Mouse (Mus musculus) heart, postnatal 25 days (tissue): ENCODE results near the gene Rgs13. TPM values are rescaled to one million over a fixed set of nuclear protein-coding genes. Genes with fewer than 3 reads are reported as not detected.

Source experiments
- DNase-seq: peaks from one replicate; pipeline ENCODE4 v3.0.0; 2022; ENCODE audit warnings: low spot score
- intact Hi-C: fragments of 180-260 bp; cut with DNase I; formaldehyde crosslinking; loops from one replicate; pipeline ENCODE4 v1.15.1; 2025
- total RNA-seq, 2 experiments: library from RNA; stranded (reverse); gene quantifications; 2 replicates each; pipeline ENCODE4 v1.2.3; 2021

Gene Rgs13
- total RNA-seq, result not detected

GRCm38 (mm10) chr1:144177166-144177565 lies at the start of gene Rgs13:
Gene Rgs13, minus strand, starts transcription at chr1:144177372.
- intact Hi-C loops, result no loop called here

GRCm38 (mm10) chr1:144215230-144215629 lies 38.1 kb upstream of the Rgs13 start:
- intact Hi-C loops, result no loop called here

More at GRCm38 (mm10) chr1:144177166-144177565, at the start of gene Rgs13:
- no peak for DNase-seq

GRCm38 (mm10) chr1:144210912-144211311 lies 33.7 kb upstream of the Rgs13 start:
- intact Hi-C loops, result no loop called here
- no peak for DNase-seq

More at GRCm38 (mm10) chr1:144215230-144215629, 38.1 kb upstream of the Rgs13 start:
- DNase-seq, result no peak

- intact Hi-C loops, result loop anchor here (5.0 kb wide), 2 partner anchors 189 to 404 kb away; no protein-coding TSS in a partner anchor
Observed at GRCm38 (mm10) chr1:144206281-144207061, 29.3 kb upstream of the Rgs13 start.

GRCm38 (mm10) chr1:144204766-144205165 lies 27.6 kb upstream of the Rgs13 start:
- DNase-seq, result no peak
- intact Hi-C loops, result loop anchor here (5.0 kb wide), 2 partner anchors 187 to 402 kb away; no protein-coding TSS in a partner anchor

More at GRCm38 (mm10) chr1:144206281-144207061, 29.3 kb upstream of the Rgs13 start:
- DNase-seq, result no peak

GRCm38 (mm10) chr1:144202939-144203338 lies 25.8 kb upstream of the Rgs13 start:
- intact Hi-C loops, result no loop called here
- DNase-seq, result no peak

GRCm38 (mm10) chr1:144200496-144200895 lies 23.3 kb upstream of the Rgs13 start:
- no peak for DNase-seq
- intact Hi-C loops, result no loop called here

- DNase-seq, result no peak
- intact Hi-C loops, result loop anchor here (10.0 kb wide), 1 partner anchor 155 kb away; no protein-coding TSS in a partner anchor
Observed at GRCm38 (mm10) chr1:144199538-144199937, 22.4 kb upstream of the Rgs13 start.

GRCm38 (mm10) chr1:144197684-144198083 lies 20.5 kb upstream of the Rgs13 start:
- DNase-seq, result no peak
- intact Hi-C loops, result loop anchor here (2.0 to 10.0 kb wide), 2 partner anchors 157 to 183 kb away; no protein-coding TSS in a partner anchor

- no peak for DNase-seq
- intact Hi-C loops, result no loop called here
Observed at GRCm38 (mm10) chr1:144186655-144187396, 9.7 kb upstream of the Rgs13 start.

GRCm38 (mm10) chr1:144184955-144185715 lies 8.0 kb upstream of the Rgs13 start:
- no peak for DNase-seq
- intact Hi-C loops, result no loop called here

GRCm38 (mm10) chr1:144183622-144184021 lies 6.5 kb upstream of the Rgs13 start:
- intact Hi-C loops, result no loop called here
- DNase-seq, result no peak

- intact Hi-C loops, result no loop called here
- no peak for DNase-seq
Observed at GRCm38 (mm10) chr1:144179559-144179958, 2.4 kb upstream of the Rgs13 start.

- no peak for DNase-seq
- intact Hi-C loops, result no loop called here
Observed at GRCm38 (mm10) chr1:144178281-144178957, 1.2 kb upstream of the Rgs13 start.

GRCm38 (mm10) chr1:144177620-144178019 lies 448 bp upstream of the Rgs13 start:
- intact Hi-C loops, result no loop called here

GRCm38 (mm10) chr1:144174760-144175159 lies 2.4 kb downstream of the Rgs13 start:
- DNase-seq, result no peak
- intact Hi-C loops, result no loop called here

More at GRCm38 (mm10) chr1:144177620-144178019, 448 bp upstream of the Rgs13 start:
- DNase-seq, result no peak

- intact Hi-C loops, result no loop called here
- DNase-seq, result no peak
Observed at GRCm38 (mm10) chr1:144173568-144174036, 3.6 kb downstream of the Rgs13 start.

- no peak for DNase-seq
- intact Hi-C loops, result no loop called here
Observed at GRCm38 (mm10) chr1:144168921-144169320, 8.3 kb downstream of the Rgs13 start.

GRCm38 (mm10) chr1:144167761-144168160 lies 9.4 kb downstream of the Rgs13 start:
- intact Hi-C loops, result no loop called here

More at GRCm38 (mm10) chr1:144167761-144168160, 9.4 kb downstream of the Rgs13 start:
- no peak for DNase-seq
